Mouse (Mus musculus): ENCODE data around the gene Cuedc2. TPM values are rescaled to one million over a fixed set of nuclear protein-coding genes. Genes with fewer than 3 reads are reported as not detected.
A peak's percentile ranks its signal among the peaks of the same experiment; 100 is the strongest.

The Cuedc2 gene
- polyA plus RNA-seq, 1 experiment from 2014 or later: 260 TPM

DNA sequence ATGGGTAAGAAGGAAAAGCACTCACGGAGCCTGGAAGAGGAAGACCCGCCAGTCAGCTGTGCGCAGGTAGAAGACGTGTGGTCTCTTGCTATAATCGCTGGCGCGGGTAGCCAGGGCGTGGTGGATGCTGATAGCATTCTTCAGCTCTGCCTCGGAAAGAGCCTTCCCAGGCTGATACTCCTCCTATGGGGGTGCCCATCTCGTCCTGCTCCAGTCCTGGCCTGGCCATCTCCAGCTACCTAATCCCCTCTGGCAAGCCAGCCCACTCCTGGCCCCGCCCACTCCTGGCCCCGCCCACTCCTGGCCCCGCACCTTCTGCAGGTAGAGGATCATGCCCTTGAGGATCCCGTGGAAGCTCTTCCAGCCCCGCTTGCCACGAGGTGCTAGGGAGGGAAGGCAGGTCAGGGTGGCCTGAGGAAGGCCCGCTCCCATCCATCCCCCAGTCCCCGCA is 24.3 kb downstream of the Cuedc2 start:
- H3K36me3 ChIP-seq (ENCODE audit: control insufficient read depth, insufficient read depth, low read length): no peaks in the 10 kb centered on the region
- peaks cover 61% of the 10 kb centered on the region for H3K27me3 ChIP-seq (ENCODE audit: control insufficient read depth, insufficient read depth, low read length)
- no peak for DNase-seq (ENCODE audit: low spot score)
- no peaks in the 10 kb centered on the region for H3K9me3 ChIP-seq (ENCODE audit: control insufficient read depth, low read length)
- H3K9ac ChIP-seq (ENCODE audit: low read depth, low read length): no peak overlapping the region
- no peak overlapping the region for H3K4me2 ChIP-seq (replicated peaks; ENCODE audit: low read depth, low read length)
- H3K4me3 ChIP-seq (ENCODE audit: low read depth, low read length): no peak overlapping the region
- 16% methylated on average over 18 of the region's 18 CpGs for WGBS
- H3K27ac ChIP-seq (ENCODE audit: low read depth, low read length): no peak overlapping the region
- no peak for ATAC-seq (ENCODE audit: low FRiP score)
- H3K4me1 ChIP-seq (replicated peaks; ENCODE audit: control insufficient read depth, insufficient read depth, low read length): 0 out of 2 replicates have a peak, but pooled peaks cover 2% of the 10 kb centered on the region

DNA sequence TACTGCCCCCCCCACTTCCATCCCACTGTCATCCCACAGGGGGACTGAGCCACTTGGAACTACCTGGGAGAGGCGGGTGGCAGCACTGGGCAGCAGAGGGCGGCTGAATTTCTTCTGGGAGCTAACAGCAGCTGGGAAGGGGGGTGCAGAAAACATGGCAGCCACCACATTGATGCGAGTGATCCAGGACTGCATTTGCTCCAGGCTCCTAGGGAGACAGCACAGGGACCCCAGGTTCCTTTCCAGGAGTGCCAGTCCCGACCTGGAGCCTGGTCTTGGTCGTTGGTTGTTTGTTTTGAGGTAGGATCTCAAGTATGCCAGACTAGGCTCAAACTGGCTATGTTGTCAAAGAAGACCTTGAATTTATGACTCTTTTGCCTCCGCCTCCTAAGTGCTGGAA is 24.9 kb downstream of the Cuedc2 start:
- DNase-seq (ENCODE audit: low spot score) (no peak), ATAC-seq (ENCODE audit: low FRiP score) (no peak)
- 75% methylated on average over 6 of the region's 6 CpGs for WGBS
- H3K4me1 ChIP-seq (replicated peaks; ENCODE audit: control insufficient read depth, insufficient read depth, low read length): 0 out of 2 replicates have a peak, but pooled peaks cover 2% of the 10 kb centered on the region
- no peaks in the 10 kb centered on the region for H3K9me3 ChIP-seq (ENCODE audit: control insufficient read depth, low read length)
- no peak overlapping the region for H3K9ac ChIP-seq (ENCODE audit: low read depth, low read length)
- peaks cover 59% of the 10 kb centered on the region for H3K27me3 ChIP-seq (ENCODE audit: control insufficient read depth, insufficient read depth, low read length)
- no peak overlapping the region for H3K27ac ChIP-seq (ENCODE audit: low read depth, low read length)
- no peak overlapping the region for H3K4me3 ChIP-seq (ENCODE audit: low read depth, low read length)
- H3K36me3 ChIP-seq (ENCODE audit: control insufficient read depth, insufficient read depth, low read length): no peaks in the 10 kb centered on the region
- no peak overlapping the region for H3K4me2 ChIP-seq (replicated peaks; ENCODE audit: low read depth, low read length)

DNA sequence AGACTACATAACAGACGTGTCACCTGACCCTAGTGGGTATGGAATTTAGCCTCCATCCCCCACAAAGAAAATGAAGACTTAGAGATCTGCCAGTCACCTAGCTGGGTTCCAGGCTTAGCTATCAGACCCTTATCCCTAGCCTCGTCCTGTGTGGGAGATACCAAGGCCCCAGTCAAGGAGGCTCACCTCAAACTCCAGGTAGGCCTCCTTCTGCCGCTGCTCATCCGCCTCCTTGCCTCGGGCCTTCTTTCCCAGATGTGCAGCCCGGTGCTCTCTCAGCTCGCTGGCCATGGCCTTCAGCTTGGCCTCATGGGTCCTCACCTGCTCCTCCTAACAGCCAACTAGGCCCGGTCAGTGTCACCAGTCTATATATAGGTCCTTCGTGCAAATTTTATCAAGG is 25.4 kb downstream of the Cuedc2 start:
- Histone ChIP-seq H3K4me3 (ENCODE audit: low read depth, low read length) (no peak overlapping the region), H3K27me3 (ENCODE audit: control insufficient read depth, insufficient read depth, low read length) (peaks cover 56% of the 10 kb centered on the region), H3K27ac (ENCODE audit: low read depth, low read length) (no peak overlapping the region), H3K4me1 (replicated peaks; ENCODE audit: control insufficient read depth, insufficient read depth, low read length) (0 out of 2 replicates have a peak, but pooled peaks cover under 1% of the 10 kb centered on the region), H3K36me3 (ENCODE audit: control insufficient read depth, insufficient read depth, low read length) (no peaks in the 10 kb centered on the region), H3K9ac (ENCODE audit: low read depth, low read length) (no peak overlapping the region), H3K4me2 (replicated peaks; ENCODE audit: low read depth, low read length) (no peak overlapping the region), H3K9me3 (ENCODE audit: control insufficient read depth, low read length) (no peaks in the 10 kb centered on the region)
- DNase-seq (ENCODE audit: low spot score): no peak
- ATAC-seq (ENCODE audit: low FRiP score): no peak
- 88% methylated on average over 9 of the region's 9 CpGs for WGBS

GRCm38 (mm10) chr19:46312566-46312965 is 25.9 kb downstream of the Cuedc2 start:
- no peak for DNase-seq (ENCODE audit: low spot score)
- Histone ChIP-seq H3K36me3 (ENCODE audit: control insufficient read depth, insufficient read depth, low read length) (no peaks in the 10 kb centered on the region), H3K9ac (ENCODE audit: low read depth, low read length) (no peak overlapping the region), H3K4me2 (replicated peaks; ENCODE audit: low read depth, low read length) (no peak overlapping the region), H3K4me1 (replicated peaks; ENCODE audit: control insufficient read depth, insufficient read depth, low read length) (no peaks in the 10 kb centered on the region), H3K27me3 (ENCODE audit: control insufficient read depth, insufficient read depth, low read length) (peaks cover 56% of the 10 kb centered on the region), H3K4me3 (ENCODE audit: low read depth, low read length) (no peak overlapping the region), H3K27ac (ENCODE audit: low read depth, low read length) (no peak overlapping the region), H3K9me3 (ENCODE audit: control insufficient read depth, low read length) (no peaks in the 10 kb centered on the region)
- no peak for ATAC-seq (ENCODE audit: low FRiP score)
- 86% methylated on average over 21 of the region's 21 CpGs for WGBS

DNA sequence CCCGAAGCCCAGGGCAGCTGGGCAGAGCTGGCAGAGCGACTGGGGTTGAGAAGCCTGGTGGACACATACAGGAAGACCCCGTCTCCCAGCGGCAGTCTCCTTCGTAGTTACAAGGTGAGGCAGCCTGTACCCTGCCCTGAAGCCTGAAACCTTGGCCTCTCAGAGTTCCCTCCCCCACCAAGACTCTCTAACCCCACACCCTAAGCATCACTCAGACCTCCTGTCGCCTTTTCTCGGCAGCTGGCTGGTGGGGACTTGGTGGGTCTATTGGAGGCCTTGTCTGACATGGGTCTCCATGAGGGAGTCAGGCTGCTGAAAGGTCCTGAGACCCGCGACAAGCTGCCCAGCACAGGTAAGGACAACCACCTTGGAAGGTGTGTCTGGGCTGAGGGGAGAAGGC is 27.2 kb downstream of the Cuedc2 start:
- Histone ChIP-seq H3K27ac (ENCODE audit: low read depth, low read length) (no peak overlapping the region), H3K27me3 (ENCODE audit: control insufficient read depth, insufficient read depth, low read length) (peaks cover 49% of the 10 kb centered on the region), H3K4me1 (replicated peaks; ENCODE audit: control insufficient read depth, insufficient read depth, low read length) (no peaks in the 10 kb centered on the region), H3K9me3 (ENCODE audit: control insufficient read depth, low read length) (no peaks in the 10 kb centered on the region), H3K4me3 (ENCODE audit: low read depth, low read length) (no peak overlapping the region), H3K4me2 (replicated peaks; ENCODE audit: low read depth, low read length) (no peak overlapping the region), H3K9ac (ENCODE audit: low read depth, low read length) (no peak overlapping the region), H3K36me3 (ENCODE audit: control insufficient read depth, insufficient read depth, low read length) (no peaks in the 10 kb centered on the region)
- ATAC-seq (ENCODE audit: low FRiP score): no peak
- 90% methylated on average over 9 of the region's 9 CpGs for WGBS
- no peak for DNase-seq (ENCODE audit: low spot score)

GRCm38 (mm10) chr19:46310312-46310865 is 28.1 kb downstream of the Cuedc2 start:
- Histone ChIP-seq H3K4me3 (ENCODE audit: low read depth, low read length) (no peak overlapping the region), H3K4me2 (replicated peaks; ENCODE audit: low read depth, low read length) (no peak overlapping the region), H3K9ac (ENCODE audit: low read depth, low read length) (no peak overlapping the region), H3K36me3 (ENCODE audit: control insufficient read depth, insufficient read depth, low read length) (no peaks in the 10 kb centered on the region), H3K9me3 (ENCODE audit: control insufficient read depth, low read length) (no peaks in the 10 kb centered on the region), H3K4me1 (replicated peaks; ENCODE audit: control insufficient read depth, insufficient read depth, low read length) (no peaks in the 10 kb centered on the region), H3K27ac (ENCODE audit: low read depth, low read length) (no peak overlapping the region), H3K27me3 (ENCODE audit: control insufficient read depth, insufficient read depth, low read length) (peaks cover 39% of the 10 kb centered on the region)
- WGBS: 87% methylated on average over 12 of the region's 12 CpGs
- no peak for DNase-seq (ENCODE audit: low spot score)
- ATAC-seq (ENCODE audit: low FRiP score): no peak

DNA sequence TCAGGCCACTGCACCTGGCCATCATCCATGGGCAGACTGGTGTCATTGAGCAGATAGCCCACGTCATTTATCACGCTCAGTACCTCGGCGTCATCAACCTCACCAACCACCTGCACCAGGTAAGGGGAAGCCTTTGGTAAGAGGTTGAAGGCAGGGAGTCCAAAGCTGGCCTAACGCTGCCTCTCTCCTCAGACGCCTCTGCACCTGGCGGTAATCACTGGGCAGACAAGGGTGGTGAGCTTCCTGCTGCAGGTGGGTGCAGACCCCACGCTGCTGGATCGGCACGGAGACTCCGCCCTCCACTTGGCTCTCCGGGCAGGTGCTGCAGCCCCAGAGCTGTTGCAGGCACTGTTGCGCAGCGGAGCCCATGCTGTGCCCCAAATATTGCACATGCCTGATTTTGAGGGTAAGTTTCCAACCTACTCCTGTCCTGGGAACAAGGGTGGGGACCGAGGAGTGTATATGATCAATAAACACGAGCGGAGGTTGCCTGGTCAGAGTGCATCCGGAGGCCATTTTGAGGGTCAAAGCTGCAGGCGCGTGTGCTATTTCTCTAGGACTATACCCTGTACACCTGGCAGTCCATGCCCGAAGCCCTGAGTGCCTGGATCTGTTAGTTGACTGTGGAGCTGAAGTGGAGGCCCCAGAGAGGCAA is 28.7 kb downstream of the Cuedc2 start:
- no peaks in the 10 kb centered on the region for H3K4me1 ChIP-seq (replicated peaks; ENCODE audit: control insufficient read depth, insufficient read depth, low read length)
- H3K4me3 ChIP-seq (ENCODE audit: low read depth, low read length): no peak overlapping the region
- H3K36me3 ChIP-seq (ENCODE audit: control insufficient read depth, insufficient read depth, low read length): no peaks in the 10 kb centered on the region
- H3K9me3 ChIP-seq (ENCODE audit: control insufficient read depth, low read length): no peaks in the 10 kb centered on the region
- ATAC-seq (ENCODE audit: low FRiP score): no peak
- H3K9ac ChIP-seq (ENCODE audit: low read depth, low read length): no peak overlapping the region
- peaks cover 33% of the 10 kb centered on the region for H3K27me3 ChIP-seq (ENCODE audit: control insufficient read depth, insufficient read depth, low read length)
- no peak for DNase-seq (ENCODE audit: low spot score)
- no peak overlapping the region for H3K27ac ChIP-seq (ENCODE audit: low read depth, low read length)
- no peak overlapping the region for H3K4me2 ChIP-seq (replicated peaks; ENCODE audit: low read depth, low read length)
- WGBS: 81% methylated on average over 21 of the region's 21 CpGs

GRCm38 (mm10) chr19:46308706-46309435 is 29.6 kb downstream of the Cuedc2 start:
- Histone ChIP-seq H3K27me3 (ENCODE audit: control insufficient read depth, insufficient read depth, low read length) (peaks cover 24% of the 10 kb centered on the region), H3K4me1 (replicated peaks; ENCODE audit: control insufficient read depth, insufficient read depth, low read length) (0 out of 2 replicates have a peak, but pooled peaks cover 2% of the 10 kb centered on the region), H3K9me3 (ENCODE audit: control insufficient read depth, low read length) (no peaks in the 10 kb centered on the region), H3K4me3 (ENCODE audit: low read depth, low read length) (peak overlapping the region; percentile 30), H3K27ac (ENCODE audit: low read depth, low read length) (no peak overlapping the region), H3K36me3 (ENCODE audit: control insufficient read depth, insufficient read depth, low read length) (no peaks in the 10 kb centered on the region), H3K9ac (ENCODE audit: low read depth, low read length) (peak overlapping the region; percentile 40; the same call in 1 of the 2 replicates), H3K4me2 (replicated peaks; ENCODE audit: low read depth, low read length) (peak overlapping the region; percentile 85)
- peak; percentile 95 for DNase-seq (ENCODE audit: low spot score)
- 1% methylated on average over 45 of the region's 47 CpGs for WGBS
- peak; percentile 51 for ATAC-seq (ENCODE audit: low FRiP score)

Data from hindbrain, embryonic 11.5 days (tissue).